Mouse (Mus musculus) liver, embryonic 14 days (tissue): ENCODE results near the gene Scarb2. TPM values are rescaled to one million over a fixed set of nuclear protein-coding genes. Genes with fewer than 3 reads are reported as not detected.

Source experiments
- polyA plus RNA-seq: library from polyadenylated mRNA; depleted of rRNA; stranded (reverse); fragments of >200 nt; gene quantifications from 2 replicates; pipeline ENCODE4 v1.2.3, GENCODE M21; 2012; rRNA removed

Scarb2 gene
- polyA plus RNA-seq = 5.9 and 7.0 TPM in 2 replicates

GRCm38 (mm10) chr5:92506733-92507132 is at the start of gene Scarb2:
TSS of gene Scarb2 (minus strand) at chr5:92506833.

GRCm38 (mm10) chr5:92554891-92555511 is 48.4 kb upstream of the Scarb2 start, which contains the start of gene Fam47e:
TSS of gene Fam47e (plus strand) at chr5:92555069.

GRCm38 (mm10) chr5:92435025-92435584 is 71.5 kb downstream of the Scarb2 start, which contains the start of gene Nup54:
TSS of gene Nup54 (minus strand) at chr5:92435219.

Other genes with a start within 250 kb of the Scarb2 start
- 3.7 and 4.9 TPM in 2 replicates for gene Naaa, start 228.7 kb downstream of the Scarb2 start, polyA plus RNA-seq
- 9.7 and 10.6 TPM in 2 replicates for gene Sdad1, start 196.4 kb downstream of the Scarb2 start, polyA plus RNA-seq
- gene Cxcl9, start 178.8 kb downstream of the Scarb2 start, polyA plus RNA-seq = 0.02 and 0.05 TPM in 2 replicates
- 0.76 and 0.81 TPM in 2 replicates for gene Art3, start 175.0 kb downstream of the Scarb2 start, polyA plus RNA-seq
- 12.1 and 13.5 TPM in 2 replicates for gene Cxcl10, start 157.9 kb downstream of the Scarb2 start, polyA plus RNA-seq
- 25.5 and 25.6 TPM in 2 replicates for gene Nup54, start 71.6 kb downstream of the Scarb2 start, polyA plus RNA-seq
- 0.83 and 1.6 TPM in 2 replicates for gene Fam47e, start 48.2 kb upstream of the Scarb2 start, polyA plus RNA-seq
- 4.1 and 4.2 TPM in 2 replicates for gene Stbd1, start 96.2 kb upstream of the Scarb2 start, polyA plus RNA-seq
- 0.14 and 0.16 TPM in 2 replicates for gene Ccdc158, start 168.4 kb upstream of the Scarb2 start, polyA plus RNA-seq
- gene Shroom3, start 176.6 kb upstream of the Scarb2 start, polyA plus RNA-seq = 0.41 and 0.45 TPM in 2 replicates